Mouse (Mus musculus) hindbrain, embryonic 11.5 days (tissue): ENCODE results near the gene Gm867. TPM values are rescaled to one million over a fixed set of nuclear protein-coding genes. Genes with fewer than 3 reads are reported as not detected.

Experiments
- ATAC-seq: fragments of 200-750 bp; cut with Nextera tagmentation; 2 replicates; pipeline ENCODE4 v1.8.0; 2017; ENCODE audit warnings: mild to moderate bottlenecking, moderate TSS enrichment, moderate library complexity; ENCODE audit not compliant: low FRiP score
- DNase-seq: peaks from one replicate; pipeline ENCODE4 v3.0.0-alpha.2; 2015; ENCODE audit warnings: low spot score
- H3K27ac ChIP-seq: fragments of 300-500 bp; sonication (generic); 2 replicates; pipeline ENCODE4 v1.5.1; 2014; ENCODE audit warnings: mild to moderate bottlenecking, low read depth, low read length
- H3K27me3 ChIP-seq: fragments of 300-500 bp; sonication (generic); 2 replicates; pipeline ENCODE4 v1.6.1; 2014; ENCODE audit warnings: mild to moderate bottlenecking, low read length, moderate library complexity, mixed read lengths; ENCODE audit not compliant: control insufficient read depth, insufficient read depth
- H3K36me3 ChIP-seq: fragments of 300-500 bp; sonication (generic); 2 replicates; pipeline ENCODE4 v1.6.1; 2014; ENCODE audit warnings: mild to moderate bottlenecking, low read length, moderate library complexity, mixed read lengths; ENCODE audit not compliant: control insufficient read depth, insufficient read depth
- H3K4me1 ChIP-seq: fragments of 300-500 bp; sonication (generic); replicated peaks from 2 replicates; pipeline ENCODE4 v1.6.1; 2014; ENCODE audit warnings: low read length, mixed read lengths; ENCODE audit not compliant: control insufficient read depth, insufficient read depth
- H3K4me2 ChIP-seq: fragments of 300-500 bp; sonication (generic); replicated peaks from 2 replicates; pipeline ENCODE4 v1.6.1; 2014; ENCODE audit warnings: mild to moderate bottlenecking, low read depth, low read length
- H3K4me3 ChIP-seq: fragments of 300-500 bp; sonication (generic); 2 replicates; pipeline ENCODE4 v1.5.1; 2014; ENCODE audit warnings: low read depth, low read length
- H3K9ac ChIP-seq: fragments of 300-500 bp; sonication (generic); 2 replicates; pipeline ENCODE4 v1.6.1; 2014; ENCODE audit warnings: low read depth, low read length
- H3K9me3 ChIP-seq: fragments of 300-500 bp; sonication (generic); 2 replicates; pipeline ENCODE4 v1.6.1; 2016; ENCODE audit warnings: low read length; ENCODE audit not compliant: control insufficient read depth
- WGBS: fragments of 180-500 bp; shearing (Covaris S2); extraction: QIAGEN DNeasy Blood & Tissue Kit; methylation state at CpG from one replicate; pipeline ENCODE4 v1.1.7; 2014; 5-methylcytosine and 5-hydroxymethylcytosine counted together
- polyA plus RNA-seq: library from polyadenylated mRNA; unstranded; fragments of >200 nt; fragmentation: Nextera tagmentation; extraction: Ambion mirVana; gene quantifications from 2 replicates; pipeline ENCODE4 v1.2.1, GENCODE M21; 2014

The Gm867 gene
- polyA plus RNA-seq, 1 experiment from 2014 or later = 2.0 TPM

DNA sequence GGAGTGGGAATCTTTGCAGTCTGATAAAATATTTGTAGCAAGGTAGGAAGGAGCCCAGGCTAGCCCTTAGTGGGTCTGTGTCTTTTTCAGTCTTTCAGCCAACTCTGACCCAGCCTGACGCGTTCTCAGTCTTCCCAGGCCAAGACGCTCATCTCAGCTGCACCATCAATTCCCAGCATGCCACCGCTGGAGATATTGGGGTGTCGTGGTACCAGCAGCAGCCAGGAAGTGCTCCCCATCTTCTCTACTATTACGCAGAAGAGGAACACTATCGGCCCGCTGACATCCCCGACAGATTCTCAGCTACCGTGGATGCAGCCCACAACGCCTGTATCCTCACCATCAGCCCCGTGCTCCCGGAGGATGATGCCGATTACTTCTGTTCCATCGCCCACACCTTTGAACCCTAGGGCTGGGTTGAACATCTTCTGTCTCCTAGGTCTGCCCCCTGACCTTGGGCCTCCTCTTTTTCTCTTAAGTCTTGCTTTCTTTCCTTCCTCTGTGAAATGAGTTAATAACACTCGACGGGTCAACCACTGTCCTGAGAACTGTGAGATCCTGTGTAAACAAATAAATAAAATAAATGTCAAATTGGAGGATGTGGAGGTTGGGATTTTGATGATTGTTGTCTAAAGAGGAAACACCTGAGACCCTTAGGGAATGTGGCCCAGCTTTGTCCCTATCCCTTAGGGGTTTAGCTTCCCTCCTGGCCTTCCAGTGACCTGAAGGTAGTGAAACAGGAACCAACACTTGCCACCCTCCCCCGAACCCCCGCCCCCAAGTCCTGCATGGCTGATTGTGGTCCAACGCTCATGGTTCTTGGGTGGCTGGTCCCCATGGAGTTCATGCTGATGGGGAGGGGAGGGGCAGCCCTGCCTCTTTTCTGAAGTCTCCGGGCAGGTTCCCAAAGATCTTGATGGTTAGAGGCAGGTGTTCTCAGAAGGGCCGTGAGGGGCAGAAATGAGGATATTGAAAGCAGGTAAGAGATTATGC lies 8.9 kb upstream of the Gm867 start:
- Histone ChIP-seq H3K27me3 (no peaks in the 10 kb centered on the region), H3K4me2 (no peak overlapping the region), H3K9ac (no peak overlapping the region), H3K36me3 (no peaks in the 10 kb centered on the region), H3K27ac (no peak overlapping the region), H3K4me3 (no peak overlapping the region), H3K4me1 (0 out of 2 replicates have a peak, but pooled peaks cover under 1% of the 10 kb centered on the region), H3K9me3 (no peaks in the 10 kb centered on the region)
- ATAC-seq (no peak), DNase-seq (no peak)
- whole genome bisulfite sequencing = 79% methylated on average over 22 of the region's 22 CpGs

DNA sequence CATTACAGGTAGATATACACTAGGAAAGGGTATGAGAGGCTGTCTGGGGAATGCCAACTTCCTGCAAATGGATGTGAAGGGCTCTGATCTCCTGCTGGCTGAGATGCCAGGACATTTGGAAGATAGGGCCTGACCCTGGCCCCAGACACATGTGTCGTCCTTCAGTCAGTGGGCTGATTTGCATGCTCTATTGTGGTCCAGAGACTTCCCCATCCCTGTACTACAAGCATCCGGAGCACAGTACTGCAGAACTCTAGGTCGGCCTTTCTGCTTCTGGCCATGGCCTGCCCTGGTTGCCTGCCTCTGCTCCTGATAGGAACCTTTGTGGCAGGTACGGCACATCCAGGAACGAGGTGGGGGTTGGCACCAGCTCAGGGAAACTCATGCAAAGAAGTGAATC lies 7.6 kb upstream of the Gm867 start:
- DNase-seq = no peak
- H3K4me2 ChIP-seq = no peak overlapping the region
- H3K36me3 ChIP-seq = no peaks in the 10 kb centered on the region
- no peak overlapping the region for H3K4me3 ChIP-seq
- no peak overlapping the region for H3K9ac ChIP-seq
- peaks cover 3% of the 10 kb centered on the region; the same call in 1 of the 2 replicates for H3K4me1 ChIP-seq
- no peak overlapping the region for H3K27ac ChIP-seq
- WGBS = 70% methylated on average over 5 of the region's 5 CpGs
- H3K9me3 ChIP-seq = no peaks in the 10 kb centered on the region
- ATAC-seq = no peak
- no peaks in the 10 kb centered on the region for H3K27me3 ChIP-seq

DNA sequence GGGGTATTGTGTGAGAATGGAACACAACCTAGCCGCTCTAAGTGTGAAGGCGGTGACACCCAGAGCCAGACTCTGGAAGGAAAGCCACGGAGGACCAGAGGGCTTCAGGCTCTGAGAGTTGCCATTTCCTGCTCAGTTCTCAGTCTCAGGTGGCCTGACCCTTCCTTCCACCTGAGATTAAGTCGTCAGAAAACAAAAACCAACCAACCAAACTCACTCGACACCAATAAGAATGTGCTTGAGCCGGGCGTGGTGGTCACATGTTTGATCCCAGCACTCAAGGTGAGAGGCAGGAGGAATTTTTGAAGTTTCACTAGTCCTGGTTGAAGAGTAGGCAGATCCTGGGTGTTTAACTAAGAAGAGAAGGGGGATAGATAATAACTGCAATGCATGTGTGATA lies 5.4 kb upstream of the Gm867 start:
- Histone ChIP-seq H3K4me3 (no peak overlapping the region), H3K9me3 (no peaks in the 10 kb centered on the region), H3K4me1 (peaks cover 3% of the 10 kb centered on the region; the same call in 1 of the 2 replicates), H3K27me3 (no peaks in the 10 kb centered on the region), H3K4me2 (no peak overlapping the region), H3K27ac (no peak overlapping the region), H3K36me3 (no peaks in the 10 kb centered on the region), H3K9ac (no peak overlapping the region)
- WGBS = 85% methylated on average over 7 of the region's 7 CpGs
- ATAC-seq = no peak
- DNase-seq = no peak

DNA sequence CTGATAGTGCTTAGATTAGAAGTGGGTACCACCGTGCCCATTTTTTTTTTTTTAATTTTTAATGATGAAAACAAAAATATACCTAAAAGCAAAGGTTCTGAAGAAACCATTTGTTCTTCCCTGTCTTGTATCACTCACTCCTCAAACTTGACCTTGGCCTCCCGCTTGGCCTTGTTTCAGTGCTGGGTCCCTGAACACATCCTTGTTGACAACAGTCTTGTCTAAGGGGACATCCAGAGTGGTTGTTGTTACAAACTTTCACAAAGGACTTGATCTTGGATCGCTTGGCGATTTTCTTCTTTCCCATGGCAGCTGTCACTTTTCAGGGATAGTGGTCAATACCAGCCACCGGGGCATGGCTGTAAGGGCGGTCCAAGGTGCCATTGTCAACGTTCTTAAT lies 4.7 kb upstream of the Gm867 start:
- Histone ChIP-seq H3K4me3 (no peak overlapping the region), H3K4me1 (peaks cover 3% of the 10 kb centered on the region; the same call in 1 of the 2 replicates), H3K36me3 (no peaks in the 10 kb centered on the region), H3K27me3 (no peaks in the 10 kb centered on the region), H3K9me3 (no peaks in the 10 kb centered on the region), H3K4me2 (no peak overlapping the region), H3K9ac (no peak overlapping the region), H3K27ac (no peak overlapping the region)
- no peak for ATAC-seq
- no peak for DNase-seq
- 92% methylated on average over 7 of the region's 7 CpGs for WGBS

DNA sequence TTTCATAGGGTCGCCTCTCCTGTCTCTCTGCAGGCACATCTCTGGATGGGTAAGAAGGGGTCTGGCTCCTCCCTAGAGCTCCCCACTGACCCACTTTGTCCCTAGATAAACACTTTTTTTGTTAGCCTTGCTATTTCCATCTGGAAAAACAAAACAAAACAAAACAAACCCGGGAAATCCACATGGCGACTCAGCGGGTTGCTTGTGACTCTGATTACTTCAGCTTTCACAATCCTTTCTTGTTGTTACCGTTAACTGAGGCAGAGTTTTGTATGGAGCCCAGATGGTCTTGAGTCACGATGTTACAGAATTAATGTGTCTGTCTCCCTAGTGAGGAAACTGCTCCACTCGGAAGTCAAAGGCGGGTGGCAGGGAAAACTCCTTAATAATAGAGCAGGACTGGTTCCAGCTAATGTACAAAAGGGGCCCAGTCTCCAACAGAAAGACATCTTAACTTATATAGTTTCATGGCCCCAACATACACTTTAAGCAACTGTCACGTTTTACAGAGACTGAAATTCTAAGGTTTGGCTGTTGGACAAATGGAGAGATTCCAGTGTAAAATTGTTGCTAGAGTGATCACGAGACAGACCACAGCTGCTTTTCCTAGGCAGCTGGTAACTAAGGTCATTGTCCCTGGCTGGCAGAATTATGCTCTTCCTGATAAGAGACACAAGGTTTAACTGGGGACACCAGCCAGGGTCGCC lies 3.7 kb upstream of the Gm867 start:
- peaks cover 3% of the 10 kb centered on the region; the same call in 1 of the 2 replicates for H3K4me1 ChIP-seq
- H3K9ac ChIP-seq = no peak overlapping the region
- peak overlapping the region; percentile 54 for H3K27ac ChIP-seq
- H3K4me2 ChIP-seq = no peak overlapping the region; the same call in 1 of the 2 replicates
- 23% methylated on average over 11 of the region's 11 CpGs for WGBS
- DNase-seq (no peak), ATAC-seq (no peak)
- no peaks in the 10 kb centered on the region for H3K9me3 ChIP-seq
- H3K36me3 ChIP-seq = no peaks in the 10 kb centered on the region
- no peaks in the 10 kb centered on the region for H3K27me3 ChIP-seq
- H3K4me3 ChIP-seq = no peak overlapping the region

DNA sequence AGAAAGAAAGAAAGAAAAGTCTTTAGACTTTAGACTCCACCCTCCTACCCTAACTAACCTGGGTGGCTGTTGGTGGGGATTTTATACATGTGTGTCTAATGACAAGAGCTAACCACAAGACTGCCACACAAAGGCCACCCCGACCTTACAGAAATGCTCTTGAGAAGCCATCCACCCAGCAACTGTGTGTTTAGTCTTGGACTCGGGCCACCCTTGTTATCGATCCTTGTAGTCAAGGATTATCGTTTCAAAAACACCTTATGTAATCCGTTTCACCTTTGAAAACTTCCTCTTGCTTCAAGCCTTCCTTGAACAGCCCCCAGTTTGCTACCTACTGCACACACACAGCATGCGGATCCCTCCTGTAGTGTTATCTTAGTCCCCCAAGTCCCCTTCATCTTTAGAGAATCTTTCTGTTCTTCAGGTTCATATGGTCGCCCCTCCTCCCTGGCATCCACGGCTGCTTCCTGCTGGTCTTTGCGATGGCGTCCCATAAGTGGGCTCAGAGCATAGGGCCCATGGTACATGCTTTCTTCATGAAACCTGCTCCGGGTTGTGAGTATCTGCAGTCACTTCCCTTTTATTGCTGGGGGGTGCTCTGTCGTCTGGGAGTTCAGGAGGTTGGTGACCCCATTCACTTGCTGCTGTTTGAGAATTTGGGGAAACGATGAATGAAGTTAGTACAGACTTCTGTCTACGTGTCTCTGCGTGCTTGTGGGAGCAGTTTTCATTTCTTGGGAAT lies 2.4 kb upstream of the Gm867 start, which contains the start of gene Vpreb3:
Gene Vpreb3, plus strand, starts transcription at position 322 of the 742 bp plus-strand sequence.
- ATAC-seq = no peak
- 79% methylated on average over 15 of the region's 15 CpGs for WGBS

DNA sequence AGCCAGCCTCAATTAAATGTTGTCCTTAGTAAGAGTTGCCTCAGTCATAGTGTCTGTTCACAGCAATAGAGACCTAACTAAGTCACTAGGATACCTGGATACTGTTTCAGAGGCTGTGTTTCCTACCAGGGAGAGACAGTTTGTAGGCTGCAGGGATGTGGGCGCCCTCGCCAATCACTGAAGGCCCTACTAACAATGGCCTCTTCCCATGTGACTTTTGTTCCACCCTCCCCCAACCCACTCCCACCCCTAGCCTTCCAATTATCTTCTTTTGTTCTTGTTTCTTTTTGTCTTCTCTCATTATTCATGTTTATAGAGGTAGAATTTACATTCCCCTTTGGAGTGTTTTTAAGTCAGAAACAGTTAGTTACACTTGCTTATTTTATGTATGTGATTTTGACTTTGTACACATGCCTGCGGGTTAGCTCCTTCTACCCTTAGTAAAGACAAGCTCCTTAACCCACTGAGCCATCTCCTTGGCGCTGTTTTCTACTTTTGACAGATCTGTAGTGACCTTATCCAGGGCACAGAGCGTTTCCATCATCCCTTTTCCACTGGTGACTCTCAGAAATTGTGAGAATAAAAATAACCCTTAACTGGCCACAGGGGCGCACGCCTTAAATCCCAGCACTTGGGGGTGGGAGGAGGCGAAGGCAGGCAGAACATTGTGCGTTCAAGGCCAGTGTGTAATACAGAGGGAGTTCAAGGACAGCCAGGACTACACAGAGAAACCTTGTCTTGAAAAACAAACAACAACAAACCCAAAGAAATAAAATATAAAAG lies 761 bp upstream of the Gm867 start:
- ATAC-seq (no peak), DNase-seq (no peak)
- peaks cover 3% of the 10 kb centered on the region; the same call in 1 of the 2 replicates for H3K4me1 ChIP-seq

More for the DNA sequence above, 2.4 kb upstream of the Gm867 start, which contains the start of gene Vpreb3:
- Histone ChIP-seq H3K9me3 (no peaks in the 10 kb centered on the region), H3K9ac (no peak within 1 kb of the TSS), H3K27me3 (no peaks in the 10 kb centered on the region), H3K4me2 (no peak within 1 kb of the TSS; the same call in 1 of the 2 replicates), H3K4me3 (no peak within 1 kb of the TSS), H3K27ac (peak within 1 kb of the TSS; percentile 54; the same call in 1 of the 2 replicates), H3K4me1 (peaks cover 3% of the 10 kb centered on the region; the same call in 1 of the 2 replicates), H3K36me3 (no peaks in the 10 kb centered on the region)
- no peak for DNase-seq

More for the DNA sequence above, 761 bp upstream of the Gm867 start:
- no peak overlapping the region for H3K4me3 ChIP-seq
- H3K27ac ChIP-seq = no peak overlapping the region
- H3K9ac ChIP-seq = no peak overlapping the region
- peaks cover 11% of the 10 kb centered on the region for H3K27me3 ChIP-seq
- no peaks in the 10 kb centered on the region for H3K9me3 ChIP-seq
- no peak overlapping the region for H3K4me2 ChIP-seq
- H3K36me3 ChIP-seq = no peaks in the 10 kb centered on the region
- WGBS = 64% methylated on average over 9 of the region's 9 CpGs
